Mouse (Mus musculus): ENCODE data around the gene Il6ra. TPM values are rescaled to one million over a fixed set of nuclear protein-coding genes. Genes with fewer than 3 reads are reported as not detected.
"Not testable (repeated sequence)": the region's sequence is repeated elsewhere in the genome, so short reads cannot be mapped to it uniquely, and the experiment has no call there.

Il6ra gene
- polyA plus RNA-seq, 1 experiment from 2014 or later: 0.38 TPM

DNA sequence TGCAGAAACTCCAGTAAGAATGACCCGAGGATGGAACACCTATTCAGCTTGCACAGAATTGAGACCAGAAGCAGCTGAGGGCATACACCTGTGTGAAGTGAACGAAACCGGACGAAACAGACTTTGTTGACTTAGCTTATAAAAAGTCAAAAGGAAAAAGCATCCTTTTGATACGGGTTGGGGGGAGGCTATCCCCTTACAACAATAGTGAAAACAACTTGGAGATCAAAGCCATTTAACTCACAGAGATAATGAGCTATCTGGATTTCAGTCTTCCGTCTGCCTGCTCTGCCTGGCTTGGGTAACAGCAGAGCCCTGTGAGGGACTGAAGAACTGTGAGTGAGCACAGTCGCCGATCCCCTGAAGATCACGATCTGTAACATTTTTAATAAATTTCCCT lies 44.0 kb downstream of the Il6ra start:
- Histone ChIP-seq H3K36me3 (no peaks in the 10 kb centered on the region), H3K4me3 (no peak overlapping the region), H3K9me3 (replicated peaks) (no peaks in the 10 kb centered on the region), H3K27me3 (ENCODE audit: low read depth, poor library complexity, severe bottlenecking) (no peaks in the 10 kb centered on the region), H3K27ac (no peak overlapping the region), H3K4me1 (peaks cover 29% of the 10 kb centered on the region)
- DNase-seq (ENCODE audit: low spot score): no peak
- WGBS: 56% methylated on average over 9 of the region's 9 CpGs

DNA sequence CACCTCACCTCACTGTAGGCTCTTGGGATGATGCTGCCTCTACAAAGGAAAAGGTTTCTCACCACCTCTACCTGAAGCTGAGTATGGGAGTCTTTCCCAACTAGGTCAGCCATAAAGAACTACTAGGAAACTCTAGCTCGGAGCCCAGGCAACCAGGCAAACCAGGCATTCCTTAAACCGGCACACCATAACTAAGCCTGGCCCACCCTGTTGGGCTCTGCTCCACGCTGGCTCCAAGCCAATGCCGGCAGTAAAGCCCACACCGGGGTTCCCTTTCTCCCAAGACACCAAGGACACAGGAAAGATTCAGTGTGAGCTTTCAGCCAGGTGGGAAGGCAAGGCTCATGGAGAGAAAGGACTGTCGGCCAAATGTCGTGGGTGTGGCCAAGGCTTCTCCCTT lies 44.6 kb downstream of the Il6ra start:
- no peaks in the 10 kb centered on the region for H3K36me3 ChIP-seq
- no peaks in the 10 kb centered on the region for H3K9me3 ChIP-seq (replicated peaks)
- peak; percentile 47 for DNase-seq (ENCODE audit: low spot score)
- peak overlapping the region; percentile 9; the same call in 1 of the 2 replicates for H3K27ac ChIP-seq
- peaks cover 29% of the 10 kb centered on the region for H3K4me1 ChIP-seq
- WGBS: 20% methylated on average over 7 of the region's 7 CpGs
- no peak overlapping the region for H3K4me3 ChIP-seq
- H3K27me3 ChIP-seq (ENCODE audit: low read depth, poor library complexity, severe bottlenecking): no peaks in the 10 kb centered on the region

DNA sequence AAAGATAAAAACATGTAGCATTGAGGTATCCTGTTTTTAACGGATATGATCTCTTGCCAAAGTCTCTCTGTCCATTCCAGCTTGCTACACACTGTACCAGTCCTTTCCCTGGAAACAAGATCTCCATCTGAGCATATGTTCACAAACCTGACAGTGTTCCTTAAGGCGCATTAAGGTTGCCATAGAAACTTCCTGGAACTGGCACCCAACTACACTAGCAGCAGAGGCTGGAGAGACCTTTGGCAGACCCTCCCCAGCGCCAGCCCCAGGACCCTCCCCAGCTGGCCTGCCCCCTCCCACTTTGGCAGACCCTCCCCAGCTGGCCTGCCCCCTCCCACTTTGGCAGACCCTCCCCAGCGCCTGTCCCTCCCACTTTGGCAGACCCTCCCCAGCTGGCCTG lies 45.3 kb downstream of the Il6ra start:
- 83% methylated on average over 3 of the region's 4 CpGs for WGBS
- H3K27me3 ChIP-seq (ENCODE audit: low read depth, poor library complexity, severe bottlenecking): no peaks in the 10 kb centered on the region
- H3K27ac ChIP-seq: no peak overlapping the region
- peaks cover 29% of the 10 kb centered on the region for H3K4me1 ChIP-seq
- H3K36me3 ChIP-seq: no peaks in the 10 kb centered on the region
- no peak for DNase-seq (ENCODE audit: low spot score)
- no peak overlapping the region for H3K4me3 ChIP-seq
- H3K9me3 ChIP-seq (replicated peaks): no peaks in the 10 kb centered on the region

DNA sequence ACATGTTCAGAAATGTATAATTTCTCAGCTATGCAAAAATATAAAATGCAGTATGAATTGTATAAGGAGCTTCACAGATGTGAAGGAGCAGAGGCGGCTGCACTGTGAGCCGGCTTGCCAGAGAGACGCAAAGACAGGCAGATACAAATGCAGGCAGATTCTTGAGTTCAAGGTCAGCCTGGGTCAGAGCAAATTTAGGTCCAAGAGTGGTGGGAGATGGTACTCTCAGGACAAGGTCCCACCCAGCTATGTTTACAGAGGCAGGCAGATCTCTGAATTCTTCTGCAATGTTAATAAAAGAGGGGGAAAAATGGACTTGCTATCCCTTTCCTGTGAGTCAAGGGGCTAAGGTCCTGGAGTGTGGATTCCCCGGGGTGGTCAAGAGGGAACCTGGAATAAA lies 47.2 kb downstream of the Il6ra start:
- no peaks in the 10 kb centered on the region for H3K36me3 ChIP-seq
- no peaks in the 10 kb centered on the region for H3K9me3 ChIP-seq (replicated peaks)
- no peaks in the 10 kb centered on the region for H3K27me3 ChIP-seq (ENCODE audit: low read depth, poor library complexity, severe bottlenecking)
- H3K4me1 ChIP-seq: peaks cover 34% of the 10 kb centered on the region
- H3K4me3 ChIP-seq: no peak overlapping the region
- no peak overlapping the region for H3K27ac ChIP-seq
- DNase-seq (ENCODE audit: low spot score): no peak
- WGBS: 88% methylated on average over 4 of the region's 4 CpGs

DNA sequence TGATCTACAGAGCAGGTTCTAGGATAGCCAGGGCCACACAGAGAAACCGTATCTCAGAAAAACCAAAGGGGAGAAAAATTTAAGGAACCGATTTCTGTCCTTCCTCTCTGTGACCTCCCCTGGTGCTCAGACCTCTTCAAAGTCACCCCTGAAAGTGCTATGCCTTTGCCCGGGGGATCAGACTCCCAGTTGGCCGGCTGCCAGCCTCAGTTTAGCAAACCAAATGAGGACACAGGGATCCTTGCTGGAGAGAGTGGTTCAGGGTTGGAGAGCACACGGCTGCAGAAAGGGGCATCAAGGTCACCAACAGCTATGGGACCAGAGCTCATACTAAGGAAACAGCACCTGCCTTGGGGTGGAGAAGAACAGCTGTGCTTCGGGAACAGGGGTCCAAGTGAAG lies 48.0 kb downstream of the Il6ra start:
- WGBS: 78% methylated on average over 6 of the region's 6 CpGs
- H3K4me3 ChIP-seq: no peak overlapping the region
- no peak overlapping the region for H3K27ac ChIP-seq
- no peak for DNase-seq (ENCODE audit: low spot score)
- no peaks in the 10 kb centered on the region for H3K27me3 ChIP-seq (ENCODE audit: low read depth, poor library complexity, severe bottlenecking)
- no peaks in the 10 kb centered on the region for H3K36me3 ChIP-seq
- peaks cover 31% of the 10 kb centered on the region for H3K4me1 ChIP-seq
- H3K9me3 ChIP-seq (replicated peaks): no peaks in the 10 kb centered on the region

DNA sequence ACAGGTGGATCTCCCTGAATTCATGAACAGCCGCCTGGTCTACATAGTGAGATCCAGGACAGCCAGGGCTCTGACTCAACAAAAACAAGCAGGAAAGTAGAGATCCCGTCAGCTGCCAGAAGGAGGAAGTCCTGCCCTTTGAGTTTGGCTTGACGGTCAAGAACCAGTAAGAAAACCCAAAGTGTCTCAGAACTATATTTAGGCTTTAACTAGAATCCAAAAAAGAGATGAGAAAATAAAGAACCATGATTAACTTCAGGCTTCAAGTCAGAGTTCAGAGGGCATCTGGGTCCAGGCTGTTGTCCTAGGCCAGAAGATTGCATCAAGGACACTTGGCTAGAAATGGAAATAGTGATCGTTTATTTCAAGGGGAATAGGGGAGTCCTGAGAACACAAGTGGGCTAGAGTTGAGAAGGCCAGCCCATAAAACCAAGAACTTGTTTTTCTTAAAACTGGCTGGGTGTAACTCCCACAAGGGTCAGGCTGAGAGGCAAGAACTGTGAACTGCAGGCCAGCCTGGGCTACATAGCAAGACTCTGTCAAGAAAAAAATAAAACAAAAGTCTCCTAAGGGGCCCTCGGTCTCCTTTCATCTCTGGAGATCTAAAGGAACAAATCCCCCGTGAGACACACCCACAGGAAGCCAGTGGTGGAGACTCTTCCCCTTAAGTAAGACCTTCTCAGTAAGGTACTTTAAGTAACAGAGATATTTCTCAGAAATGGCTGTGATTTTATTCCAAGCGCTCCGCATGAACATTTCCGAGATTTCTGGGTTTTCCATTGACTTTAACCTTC lies 49.1 kb downstream of the Il6ra start:
- Histone ChIP-seq H3K4me3 (no peak overlapping the region), H3K27ac (no peak overlapping the region), H3K27me3 (ENCODE audit: low read depth, poor library complexity, severe bottlenecking) (no peaks in the 10 kb centered on the region), H3K36me3 (no peaks in the 10 kb centered on the region), H3K4me1 (peaks cover 27% of the 10 kb centered on the region), H3K9me3 (replicated peaks) (no peaks in the 10 kb centered on the region)
- 82% methylated on average over 9 of the region's 9 CpGs for WGBS
- DNase-seq (ENCODE audit: low spot score): no peak

DNA sequence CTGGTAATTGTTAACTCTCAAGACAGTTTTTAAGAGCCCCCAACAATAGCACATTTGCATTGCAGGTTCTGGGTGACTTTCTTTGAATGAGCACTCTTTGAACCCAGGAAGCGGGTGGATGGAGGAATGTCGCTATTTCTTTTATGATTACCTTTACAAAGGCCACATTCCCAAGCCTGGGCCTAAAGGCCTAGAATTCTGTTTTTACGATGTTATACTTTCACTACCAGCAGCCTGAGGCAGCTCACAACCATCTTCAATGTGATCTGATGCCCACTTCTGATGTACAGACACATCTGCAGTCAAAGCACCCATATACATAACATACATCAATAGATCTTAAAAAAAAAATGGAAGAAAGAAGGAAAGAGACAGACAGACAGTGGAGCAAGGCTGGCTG lies 49.7 kb downstream of the Il6ra start:
- H3K4me1 ChIP-seq: peaks cover 20% of the 10 kb centered on the region
- WGBS: 89% methylated on average over 3 of the region's 3 CpGs
- H3K9me3 ChIP-seq (replicated peaks); H3K36me3 ChIP-seq; DNase-seq (ENCODE audit: low spot score); H3K27ac ChIP-seq; H3K27me3 ChIP-seq (ENCODE audit: low read depth, poor library complexity, severe bottlenecking); H3K4me3 ChIP-seq: not testable (repeated sequence)

DNA sequence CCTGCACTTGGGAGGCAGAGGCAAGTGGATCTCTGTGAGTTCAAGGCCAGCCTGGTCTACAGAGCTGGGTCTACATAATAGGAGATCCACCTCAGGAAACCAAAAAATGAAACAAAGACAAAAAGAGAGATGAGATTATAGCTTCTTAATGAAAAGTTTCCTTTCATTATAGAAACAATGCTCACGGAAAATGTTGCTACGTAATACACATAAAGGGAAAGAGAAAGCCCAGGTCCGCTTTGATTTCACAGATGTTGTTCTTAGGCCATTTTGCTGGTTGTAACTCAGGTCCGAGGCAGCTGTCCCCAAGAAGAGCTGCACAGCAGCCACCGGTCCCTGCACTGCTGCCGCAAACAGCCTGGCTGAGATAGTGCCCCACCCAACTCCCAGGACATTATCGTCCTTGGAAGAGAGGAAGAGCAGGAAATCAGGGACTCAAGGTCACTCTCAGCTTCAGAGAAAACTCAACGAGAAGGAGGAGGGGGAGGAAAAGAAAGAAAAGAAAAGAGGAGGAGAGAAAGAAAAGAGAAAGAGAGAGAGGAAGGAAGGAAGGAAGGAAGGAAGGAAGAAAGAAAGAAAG lies 50.7 kb downstream of the Il6ra start:
- no peaks in the 10 kb centered on the region for H3K36me3 ChIP-seq
- H3K4me3 ChIP-seq: no peak overlapping the region
- no peak for DNase-seq (ENCODE audit: low spot score)
- H3K9me3 ChIP-seq (replicated peaks): no peaks in the 10 kb centered on the region
- WGBS: 84% methylated on average over 8 of the region's 8 CpGs
- peaks cover 14% of the 10 kb centered on the region for H3K4me1 ChIP-seq
- H3K27me3 ChIP-seq (ENCODE audit: low read depth, poor library complexity, severe bottlenecking): no peaks in the 10 kb centered on the region
- no peak overlapping the region for H3K27ac ChIP-seq

DNA sequence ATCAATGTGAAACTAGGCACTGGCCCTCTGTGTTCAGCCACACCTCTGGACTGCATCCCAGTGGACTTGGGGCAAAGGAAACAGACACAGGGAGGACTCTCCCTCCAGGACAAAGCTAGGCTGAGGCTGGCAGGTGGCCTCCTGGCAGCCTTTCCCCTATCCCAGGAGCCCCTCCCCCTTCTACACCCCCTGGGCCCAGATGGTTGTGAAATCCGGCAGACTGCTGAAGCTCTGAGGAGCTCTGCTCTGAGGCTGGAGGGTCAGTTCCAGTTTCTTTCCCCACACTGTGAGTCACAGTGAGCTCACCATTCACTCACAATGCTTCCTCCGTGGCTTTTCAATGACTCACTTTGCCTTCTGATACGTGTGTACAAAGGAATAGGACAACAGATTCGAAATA lies 51.9 kb downstream of the Il6ra start:
- Histone ChIP-seq H3K27ac (no peak overlapping the region; the same call in 1 of the 2 replicates), H3K9me3 (replicated peaks) (no peaks in the 10 kb centered on the region), H3K4me1 (peaks cover 14% of the 10 kb centered on the region), H3K27me3 (ENCODE audit: low read depth, poor library complexity, severe bottlenecking) (no peaks in the 10 kb centered on the region), H3K36me3 (no peaks in the 10 kb centered on the region), H3K4me3 (no peak overlapping the region)
- DNase-seq (ENCODE audit: low spot score): no peak
- WGBS: 35% methylated on average over 4 of the region's 4 CpGs

DNA sequence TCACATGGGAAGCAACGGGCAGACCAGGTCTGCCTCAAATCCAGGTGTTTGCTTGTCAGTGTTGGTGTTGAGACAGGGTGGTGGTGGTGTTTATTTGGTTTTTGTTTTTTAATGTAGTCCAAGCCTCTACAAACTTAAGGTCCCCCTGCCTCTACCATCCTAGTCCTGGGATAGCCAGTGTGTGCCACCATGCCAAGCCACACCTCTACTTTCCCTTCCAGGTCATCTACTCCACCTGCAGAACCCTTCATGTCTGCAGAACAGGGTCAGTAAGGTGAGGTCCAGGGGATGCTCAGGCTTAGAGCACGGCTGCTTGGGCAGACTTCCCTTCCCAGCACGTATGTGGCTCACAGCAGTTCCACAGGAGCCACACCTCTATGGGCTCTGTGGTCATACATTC lies 52.7 kb downstream of the Il6ra start:
- Histone ChIP-seq H3K36me3 (no peaks in the 10 kb centered on the region), H3K4me1 (peaks cover 14% of the 10 kb centered on the region), H3K9me3 (replicated peaks) (no peaks in the 10 kb centered on the region), H3K4me3 (no peak overlapping the region), H3K27ac (no peak overlapping the region), H3K27me3 (ENCODE audit: low read depth, poor library complexity, severe bottlenecking) (no peaks in the 10 kb centered on the region)
- no peak for DNase-seq (ENCODE audit: low spot score)
- WGBS: 82% methylated on average over 3 of the region's 3 CpGs

DNA sequence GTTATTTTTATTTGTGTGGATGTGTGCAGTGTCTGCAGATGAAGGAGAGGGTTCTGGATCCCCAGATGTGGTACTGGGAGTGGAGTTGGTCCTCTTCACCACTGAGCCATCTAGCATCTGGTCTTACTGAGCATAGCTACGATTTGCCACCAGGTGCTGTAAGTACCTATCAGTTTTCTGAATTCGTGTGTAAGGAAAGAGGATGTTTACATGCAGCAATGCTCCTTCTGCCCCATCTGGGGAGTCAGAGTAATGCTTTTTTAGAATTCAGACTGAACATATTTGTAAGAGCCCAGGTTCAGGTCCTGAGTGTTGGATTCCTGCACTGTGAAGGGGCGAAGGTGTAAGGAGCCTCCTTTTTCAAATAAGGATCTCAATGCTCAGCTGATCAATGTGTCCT lies 53.1 kb downstream of the Il6ra start:
- Histone ChIP-seq H3K27ac (no peak overlapping the region), H3K36me3 (no peaks in the 10 kb centered on the region), H3K9me3 (replicated peaks) (no peaks in the 10 kb centered on the region), H3K4me1 (peaks cover 14% of the 10 kb centered on the region), H3K4me3 (no peak overlapping the region), H3K27me3 (ENCODE audit: low read depth, poor library complexity, severe bottlenecking) (no peaks in the 10 kb centered on the region)
- DNase-seq (ENCODE audit: low spot score): no peak
- 82% methylated on average over 3 of the region's 3 CpGs for WGBS

DNA sequence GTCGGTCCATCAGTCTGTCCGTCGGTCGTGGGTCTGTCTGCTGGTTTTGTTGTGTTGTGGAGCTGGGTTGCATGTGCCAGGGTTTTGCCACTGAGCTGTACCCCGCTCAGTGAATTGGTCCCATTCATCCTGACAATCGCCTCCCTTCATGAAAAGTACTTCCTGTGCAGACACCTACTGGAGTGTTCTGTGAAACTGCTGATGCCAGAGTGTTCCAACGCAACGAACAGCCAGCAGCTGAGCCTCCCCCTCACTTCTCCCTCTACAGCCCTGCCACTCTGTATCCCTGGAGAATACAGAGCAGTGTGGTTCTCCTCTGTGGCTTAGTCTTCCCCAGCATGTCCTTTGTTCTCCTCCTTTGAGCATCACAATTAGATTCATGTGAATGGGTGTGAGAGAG lies 54.1 kb downstream of the Il6ra start:
- DNase-seq (ENCODE audit: low spot score): no peak
- Histone ChIP-seq H3K9me3 (replicated peaks) (no peaks in the 10 kb centered on the region), H3K4me1 (peaks cover 17% of the 10 kb centered on the region), H3K4me3 (no peak overlapping the region), H3K27ac (no peak overlapping the region), H3K36me3 (no peaks in the 10 kb centered on the region), H3K27me3 (ENCODE audit: low read depth, poor library complexity, severe bottlenecking) (no peaks in the 10 kb centered on the region)
- 82% methylated on average over 8 of the region's 8 CpGs for WGBS

DNA sequence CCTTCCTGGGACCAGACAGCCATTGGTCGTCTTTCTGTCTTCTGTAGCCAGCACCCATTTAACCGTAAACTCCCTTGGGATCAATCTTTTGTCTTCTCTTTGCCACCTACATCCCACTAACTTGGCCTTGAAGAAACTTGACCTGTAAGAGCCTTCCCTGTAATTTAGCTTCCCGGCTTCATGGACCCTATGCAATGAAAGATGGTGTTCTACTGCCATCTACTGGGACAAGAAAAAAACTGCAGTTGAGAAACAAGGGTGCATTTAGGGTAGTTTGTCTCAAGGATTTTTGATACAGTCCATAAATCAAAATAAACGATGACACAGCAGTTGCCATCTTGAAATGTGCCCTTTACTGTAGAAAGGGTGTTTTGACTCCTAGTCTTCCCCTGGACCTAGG lies 54.9 kb downstream of the Il6ra start:
- Histone ChIP-seq H3K27ac (no peak overlapping the region), H3K36me3 (no peaks in the 10 kb centered on the region), H3K4me1 (peaks cover 19% of the 10 kb centered on the region), H3K4me3 (no peak overlapping the region), H3K9me3 (replicated peaks) (no peaks in the 10 kb centered on the region), H3K27me3 (ENCODE audit: low read depth, poor library complexity, severe bottlenecking) (no peaks in the 10 kb centered on the region)
- no peak for DNase-seq (ENCODE audit: low spot score)
- 11% methylated on average over 4 of the region's 4 CpGs for WGBS

All from limb, embryonic 10.5 days (tissue).